ENCODE assay signal across 27 mouse cellular contexts in the genomic region with DNA sequence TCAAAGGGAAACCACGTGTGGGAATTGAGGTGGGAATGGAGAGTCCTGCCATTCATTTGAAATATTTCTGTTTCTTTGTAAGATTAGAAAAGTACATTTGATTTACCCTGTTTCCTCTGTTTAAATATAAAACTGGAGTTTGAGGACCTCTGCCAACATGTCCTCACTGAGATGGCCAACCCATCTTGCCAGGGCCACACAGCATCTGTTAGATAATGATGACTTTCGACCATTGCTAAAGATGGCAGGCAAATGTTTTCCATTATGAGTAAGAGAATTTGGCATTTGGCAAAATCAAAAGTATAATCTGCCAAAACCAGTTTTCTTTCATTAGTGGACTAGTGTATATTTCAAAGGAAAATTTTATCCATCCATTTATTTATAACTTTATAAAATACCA.
"Had no signal": no experiment of that assay in that cellular context is flagged by ENCODE, and none has a peak within 500 bp of the region (broad histone marks: within the 10 kb centered on the region; RNA-seq: fewer than 3 reads in every experiment).

No protein-coding gene starts in this region.

- DNase-seq: cerebellum, adult 8-10 months; cerebellum, postnatal 10 days; cerebellum, postnatal 14 days; cerebellum, postnatal 36 days; embryo, embryonic 11 days; forebrain, postnatal 0 days; gastrocnemius, adult 2 months; gastrocnemius, postnatal 10 days; gastrocnemius, postnatal 14 days; gastrocnemius, postnatal 25 days; gastrocnemius, postnatal 36 days; heart, adult 11 months; heart, adult 18-20 months; heart, adult 2 months had no signal

- H3K4me2 ChIP-seq: embryonic facial prominence, embryonic 12.5 days; embryonic facial prominence, embryonic 13.5 days; embryonic facial prominence, embryonic 15.5 days; forebrain, embryonic 12.5 days; forebrain, embryonic 13.5 days; forebrain, embryonic 15.5 days; heart, embryonic 11.5 days; heart, embryonic 12.5 days had no signal

- H3K36me3 ChIP-seq: embryonic facial prominence, embryonic 12.5 days; embryonic facial prominence, embryonic 13.5 days; embryonic facial prominence, embryonic 15.5 days; forebrain, embryonic 10.5 days; forebrain, embryonic 12.5 days; forebrain, embryonic 15.5 days; heart, embryonic 10.5 days; heart, embryonic 12.5 days had no signal

- H3K27me3 ChIP-seq: embryonic facial prominence, embryonic 12.5 days; embryonic facial prominence, embryonic 13.5 days; embryonic facial prominence, embryonic 15.5 days; forebrain, embryonic 12.5 days; forebrain, embryonic 13.5 days; forebrain, embryonic 15.5 days; heart, embryonic 12.5 days had no signal

- H3K9me3 ChIP-seq: embryonic facial prominence, embryonic 12.5 days; embryonic facial prominence, embryonic 13.5 days; embryonic facial prominence, embryonic 15.5 days; forebrain, embryonic 10.5 days; forebrain, embryonic 12.5 days; forebrain, embryonic 13.5 days; forebrain, embryonic 15.5 days; heart, embryonic 10.5 days; heart, embryonic 12.5 days had no signal

- H3K27ac ChIP-seq: embryonic facial prominence, embryonic 12.5 days; embryonic facial prominence, embryonic 13.5 days; embryonic facial prominence, embryonic 15.5 days; forebrain, embryonic 10.5 days; forebrain, embryonic 12.5 days; forebrain, embryonic 13.5 days; forebrain, embryonic 15.5 days; gastrocnemius, adult 2 months; heart, adult 2 months; heart, embryonic 10.5 days had no signal

- H3K4me3 ChIP-seq: embryonic facial prominence, embryonic 12.5 days; embryonic facial prominence, embryonic 13.5 days; embryonic facial prominence, embryonic 15.5 days; erythroblast, embryonic 14.5 days; forebrain, embryonic 10.5 days; forebrain, embryonic 12.5 days; forebrain, embryonic 13.5 days; forebrain, embryonic 15.5 days; gastrocnemius, adult 2 months; heart, adult 2 months; heart, embryonic 10.5 days; heart, embryonic 12.5 days had no signal

- H3K4me1 ChIP-seq: embryonic facial prominence, embryonic 12.5 days; embryonic facial prominence, embryonic 13.5 days; embryonic facial prominence, embryonic 15.5 days; forebrain, embryonic 12.5 days; heart, embryonic 10.5 days had no signal

- ATAC-seq: forebrain, embryonic 13.5 days; forebrain, embryonic 14.5 days; forebrain, embryonic 15.5 days; forebrain, embryonic 16.5 days; forebrain, postnatal 0 days had no signal

- H3K9ac ChIP-seq: embryonic facial prominence, embryonic 12.5 days; embryonic facial prominence, embryonic 13.5 days; embryonic facial prominence, embryonic 15.5 days; forebrain, embryonic 12.5 days; forebrain, embryonic 13.5 days; forebrain, embryonic 15.5 days; forebrain, postnatal 0 days; heart, embryonic 12.5 days had no signal
